Mouse (Mus musculus) liver, adult 2 months (tissue): ENCODE measurements around the gene Tshz2. TPM values are rescaled to one million over a fixed set of nuclear protein-coding genes. Genes with fewer than 3 reads are reported as not detected.

Experiments
- DNase-seq: peaks from one replicate; pipeline ENCODE4 v3.0.0-alpha.2; 2011; ENCODE audit warnings: low read depth, low spot score; ENCODE audit errors: extremely low read depth
- H3K27ac ChIP-seq: fragments of 200-500 bp; replicated peaks from 2 replicates; pipeline ENCODE4 v1.5.1; 2012; ENCODE audit warnings: low read depth, mild to moderate bottlenecking, control low read depth, inconsistent platforms, low read length; ENCODE audit not compliant: insufficient read depth
- H3K27me3 ChIP-seq: fragments of 200-500 bp; 2 replicates; pipeline ENCODE4 v1.6.1; 2012; ENCODE audit warnings: mild to moderate bottlenecking, moderate library complexity, low read length, inconsistent platforms; ENCODE audit not compliant: control insufficient read depth, insufficient read depth
- H3K36me3 ChIP-seq: fragments of 200-500 bp; 2 replicates; pipeline ENCODE4 v1.6.1; 2012; ENCODE audit warnings: low read length, inconsistent platforms; ENCODE audit not compliant: control insufficient read depth, insufficient read depth
- H3K4me1 ChIP-seq: fragments of 200-500 bp; 2 replicates; pipeline ENCODE4 v1.6.1; 2011; ENCODE audit warnings: low read length; ENCODE audit not compliant: control insufficient read depth, insufficient read depth
- H3K4me3 ChIP-seq: fragments of 200-500 bp; 2 replicates; pipeline ENCODE4 v1.5.1; 2011; ENCODE audit warnings: low read depth, mild to moderate bottlenecking, control low read depth, low read length, moderate library complexity; ENCODE audit not compliant: insufficient read depth
- H3K79me2 ChIP-seq: fragments of 200-500 bp; 2 replicates; pipeline ENCODE4 v1.6.1; 2012; ENCODE audit warnings: inconsistent platforms, mild to moderate bottlenecking, low read length, moderate library complexity; ENCODE audit not compliant: control insufficient read depth, insufficient read depth
- H3K9ac ChIP-seq: fragments of 200-500 bp; 2 replicates; pipeline ENCODE4 v1.6.1; 2012; ENCODE audit warnings: low read depth, mild to moderate bottlenecking, control low read depth, inconsistent platforms, low read length
- CTCF ChIP-seq: fragments of 200-500 bp; IDR thresholded peaks from 2 replicates; pipeline ENCODE4 v1.5.1; 2011; ENCODE audit warnings: low read depth, low read length, control low read depth
- POLR2A ChIP-seq: fragments of 200-500 bp; IDR thresholded peaks from 2 replicates; pipeline ENCODE4 v1.6.1; 2011; ENCODE audit warnings: low read length, control low read depth; ENCODE audit not compliant: insufficient read depth; ENCODE audit errors: extremely low read depth
- WGBS: fragments of 180-500 bp; shearing (Covaris S2); methylation state at CpG from one replicate; pipeline ENCODE4 v1.1.7; 2018; 5-methylcytosine and 5-hydroxymethylcytosine counted together
- polyA plus RNA-seq: library from polyadenylated mRNA; depleted of rRNA; stranded (reverse); fragments of >200 nt; gene quantifications from 2 replicates; pipeline ENCODE4 v1.2.3, GENCODE M21; 2012
- total RNA-seq: library from RNA; depleted of rRNA; stranded (reverse); fragments of >200 nt; gene quantifications from 2 replicates; pipeline ENCODE4 v1.2.3, GENCODE M21; 2014

The Tshz2 gene
- total and polyA plus RNA-seq, 2 experiments = 3.3 to 4.1 TPM

DNA sequence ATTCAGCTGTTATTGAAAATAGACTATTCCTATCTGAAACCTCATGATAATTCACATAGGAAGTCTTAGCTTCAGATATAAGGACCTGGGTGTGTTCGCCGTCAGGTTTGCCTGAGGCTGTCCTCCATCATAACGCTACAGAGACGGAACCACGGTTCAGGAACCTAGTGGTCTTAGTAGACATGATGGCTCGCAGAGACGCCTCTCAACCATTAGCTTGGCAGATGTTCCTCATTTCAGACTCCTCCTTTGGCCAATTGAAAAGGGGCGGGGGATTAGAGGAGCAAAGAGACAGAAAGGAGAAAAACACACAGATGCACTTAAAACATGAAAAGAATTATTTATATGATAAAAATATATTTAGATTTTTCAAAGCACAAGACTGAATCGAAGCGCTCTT lies 445.2 kb downstream of the Tshz2 start:
- Histone ChIP-seq H3K9ac (no peak overlapping the region), H3K27ac (no peak overlapping the region), H3K4me3 (no peak overlapping the region), H3K79me2 (no peaks in the 10 kb centered on the region), H3K36me3 (no peaks in the 10 kb centered on the region), H3K4me1 (no peaks in the 10 kb centered on the region), H3K27me3 (no peaks in the 10 kb centered on the region)
- no peak for DNase-seq
- 89% methylated on average over 10 of the region's 10 CpGs for WGBS
- TF ChIP-seq CTCF (no peak), POLR2A (no peak)

DNA sequence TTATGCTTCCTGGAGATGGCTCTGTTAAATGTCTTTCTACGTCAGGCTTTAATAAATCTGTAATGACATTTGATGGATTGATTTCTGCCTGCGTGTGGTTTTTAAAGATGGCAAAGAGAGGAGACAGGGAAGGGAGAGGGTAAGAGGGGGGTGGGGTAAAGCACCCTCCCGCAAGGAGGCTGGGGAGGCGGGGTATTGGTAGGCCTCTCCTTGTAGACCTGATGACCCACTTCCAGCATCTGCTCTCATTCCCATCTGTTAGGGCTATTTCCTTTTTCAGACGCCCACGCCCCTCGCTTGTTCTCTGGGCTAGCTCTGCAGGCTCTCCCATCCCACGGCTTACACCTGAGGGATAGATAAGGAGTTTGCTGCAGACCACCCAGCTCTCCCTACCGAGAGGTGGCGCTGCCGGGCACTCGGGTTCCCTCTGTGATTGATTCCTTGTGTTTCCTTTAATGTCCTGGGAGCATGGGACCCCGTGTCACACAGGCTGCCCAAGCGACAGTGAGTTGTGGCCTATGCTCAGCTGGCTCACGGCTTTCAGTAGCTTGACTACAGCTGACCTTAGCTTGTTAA lies 445.7 kb downstream of the Tshz2 start:
- no peaks in the 10 kb centered on the region for H3K4me1 ChIP-seq
- no peak for DNase-seq
- no peak overlapping the region for H3K9ac ChIP-seq
- no peaks in the 10 kb centered on the region for H3K27me3 ChIP-seq
- no peak for TF ChIP-seq POLR2A
- TF ChIP-seq CTCF = peak; percentile 41; the same call in 1 of the 2 replicates
- WGBS = 62% methylated on average over 15 of the region's 15 CpGs
- no peaks in the 10 kb centered on the region for H3K36me3 ChIP-seq
- no peaks in the 10 kb centered on the region for H3K79me2 ChIP-seq
- H3K27ac ChIP-seq = no peak overlapping the region
- no peak overlapping the region for H3K4me3 ChIP-seq

DNA sequence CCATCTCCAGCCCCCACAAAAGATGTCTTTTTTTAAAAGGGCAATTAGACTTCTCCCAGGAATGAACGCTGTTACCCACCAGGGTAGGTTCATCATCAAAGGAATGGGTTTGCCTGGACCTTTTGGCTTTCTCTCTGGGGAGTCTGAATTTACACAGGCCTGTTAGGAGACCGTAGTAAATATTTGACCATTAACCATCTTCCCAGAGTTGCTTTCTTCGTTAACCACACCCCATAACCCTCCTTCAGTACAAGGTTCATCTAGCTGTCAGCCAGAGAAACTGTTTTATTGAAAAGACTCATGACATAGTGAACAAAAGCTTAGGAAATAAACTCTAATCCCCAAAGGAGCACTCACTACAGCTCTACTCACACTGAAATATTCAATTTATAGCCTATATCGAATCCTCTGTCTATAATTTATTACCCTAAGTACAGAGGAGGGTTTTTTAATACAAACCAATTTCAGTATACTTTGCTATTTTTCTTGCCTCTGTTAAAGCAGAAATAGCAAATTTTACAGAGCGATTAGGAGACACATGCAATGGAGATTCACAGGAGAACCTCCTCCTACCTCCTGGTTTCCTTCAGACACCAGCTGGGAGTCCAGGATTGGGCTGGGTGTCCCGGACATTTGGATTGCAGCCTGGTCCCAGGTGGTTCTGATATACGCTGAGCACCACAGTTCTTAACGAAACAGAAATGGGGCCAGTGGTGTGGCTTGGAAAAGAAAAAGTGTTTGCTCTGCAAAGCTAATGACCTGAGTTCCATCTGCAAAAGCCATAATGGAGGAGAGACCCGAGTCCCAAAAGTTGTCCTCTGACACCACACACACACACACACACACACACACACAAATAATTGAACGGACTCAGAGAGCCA lies 459.0 kb downstream of the Tshz2 start:
- WGBS = 30% methylated on average over 10 of the region's 10 CpGs

DNA sequence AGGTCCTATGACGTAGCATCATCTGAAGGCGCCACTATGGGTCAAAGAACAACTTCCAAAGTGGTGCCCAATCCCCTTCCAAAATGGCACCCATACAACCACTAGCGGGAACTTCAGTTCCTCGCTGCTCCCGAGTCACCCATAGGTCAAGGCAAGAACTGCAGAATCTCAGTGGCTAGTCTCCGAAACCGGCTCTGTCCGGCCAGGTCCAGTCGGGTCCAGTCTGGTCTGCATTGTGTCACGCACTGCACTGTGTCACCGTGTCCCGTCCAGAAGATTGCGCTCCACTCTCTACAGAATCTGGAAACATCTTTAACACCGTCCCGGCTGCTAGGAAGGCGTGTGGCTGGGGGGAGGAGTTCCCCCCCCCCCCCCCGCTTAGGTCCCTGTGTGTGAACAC lies 461.4 kb downstream of the Tshz2 start:
- Histone ChIP-seq H3K27me3 (no peaks in the 10 kb centered on the region), H3K4me3 (no peak overlapping the region), H3K79me2 (no peaks in the 10 kb centered on the region), H3K9ac (no peak overlapping the region), H3K36me3 (no peaks in the 10 kb centered on the region), H3K27ac (peak overlapping the region; percentile 32; the same call in 1 of the 2 replicates), H3K4me1 (peaks cover 17% of the 10 kb centered on the region)
- 75% methylated on average over 17 of the region's 17 CpGs for WGBS
- DNase-seq = peak; percentile 70
- TF ChIP-seq POLR2A (no peak), CTCF (no peak)

More for the DNA sequence above, 459.0 kb downstream of the Tshz2 start:
- no peak for TF ChIP-seq POLR2A
- TF ChIP-seq CTCF = no peak
- H3K79me2 ChIP-seq = no peaks in the 10 kb centered on the region
- no peak overlapping the region for H3K9ac ChIP-seq
- H3K36me3 ChIP-seq = no peaks in the 10 kb centered on the region
- no peaks in the 10 kb centered on the region for H3K27me3 ChIP-seq
- peak overlapping the region; percentile 60 for H3K27ac ChIP-seq
- peaks cover 17% of the 10 kb centered on the region for H3K4me1 ChIP-seq
- H3K4me3 ChIP-seq = no peak overlapping the region
- peak; percentile 96 for DNase-seq

DNA sequence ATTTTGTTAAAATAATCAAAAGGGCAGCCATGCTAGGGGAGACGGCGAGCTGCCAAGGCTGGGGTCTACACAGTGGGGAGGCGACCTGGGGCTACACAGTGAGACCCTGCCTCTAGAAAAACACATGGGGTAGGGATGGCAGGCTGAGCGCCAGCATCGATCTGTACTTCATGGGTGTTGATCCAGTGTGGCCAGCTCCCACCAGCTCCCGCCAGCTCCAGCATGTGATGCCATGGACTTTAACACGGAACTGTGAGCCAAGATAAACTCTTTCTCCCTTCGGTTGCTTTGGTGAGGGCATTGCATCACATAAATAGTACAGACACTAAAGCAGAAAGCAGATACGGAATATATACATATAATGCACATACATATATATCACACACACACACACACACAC lies 462.1 kb downstream of the Tshz2 start:
- TF ChIP-seq CTCF (no peak), POLR2A (no peak)
- peak; percentile 96 for DNase-seq
- Histone ChIP-seq H3K4me1 (peaks cover 17% of the 10 kb centered on the region), H3K36me3 (no peaks in the 10 kb centered on the region), H3K27ac (peak overlapping the region; percentile 32; the same call in 1 of the 2 replicates), H3K79me2 (no peaks in the 10 kb centered on the region), H3K4me3 (no peak overlapping the region), H3K27me3 (no peaks in the 10 kb centered on the region), H3K9ac (no peak overlapping the region)
- 36% methylated on average over 9 of the region's 9 CpGs for WGBS

DNA sequence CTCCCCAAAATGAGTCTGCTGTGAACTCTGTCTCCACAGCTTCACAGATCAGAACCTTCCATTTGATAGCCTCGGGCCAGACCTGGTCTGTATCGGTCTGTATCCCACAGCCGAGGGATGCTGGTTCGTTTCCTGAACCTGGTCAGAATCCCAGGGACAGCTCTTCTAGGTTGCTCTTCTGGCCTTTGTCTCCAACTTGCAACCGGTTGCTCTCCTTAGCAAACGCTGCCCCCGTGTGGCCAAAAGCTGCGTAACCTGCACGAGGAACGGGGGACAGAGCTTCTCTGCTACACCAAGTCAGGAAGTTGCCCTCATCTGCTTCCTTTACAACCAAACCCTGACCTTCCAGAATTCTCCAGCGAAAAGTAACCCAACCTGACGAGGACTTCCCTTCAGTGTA lies 468.3 kb downstream of the Tshz2 start:
- 3% methylated on average over 12 of the region's 12 CpGs for WGBS
- no peaks in the 10 kb centered on the region for H3K4me1 ChIP-seq
- H3K36me3 ChIP-seq = no peaks in the 10 kb centered on the region
- H3K4me3 ChIP-seq = no peak overlapping the region
- no peak overlapping the region for H3K27ac ChIP-seq
- peak; percentile 99 for TF ChIP-seq CTCF
- TF ChIP-seq POLR2A = no peak
- DNase-seq = peak; percentile 56
- H3K27me3 ChIP-seq = no peaks in the 10 kb centered on the region
- H3K9ac ChIP-seq = no peak overlapping the region
- no peaks in the 10 kb centered on the region for H3K79me2 ChIP-seq
